Mouse (Mus musculus): ENCODE data around the gene Commd7. TPM values are rescaled to one million over a fixed set of nuclear protein-coding genes. Genes with fewer than 3 reads are reported as not detected.
"Not testable (repeated sequence)": the region's sequence is repeated elsewhere in the genome, so short reads cannot be mapped to it uniquely, and the experiment has no call there.

The Commd7 gene
- polyA plus RNA-seq (2014; fragmentation: Nextera tagmentation; extraction: Ambion mirVana) = 61.5 and 66.5 TPM in 2 replicates

DNA sequence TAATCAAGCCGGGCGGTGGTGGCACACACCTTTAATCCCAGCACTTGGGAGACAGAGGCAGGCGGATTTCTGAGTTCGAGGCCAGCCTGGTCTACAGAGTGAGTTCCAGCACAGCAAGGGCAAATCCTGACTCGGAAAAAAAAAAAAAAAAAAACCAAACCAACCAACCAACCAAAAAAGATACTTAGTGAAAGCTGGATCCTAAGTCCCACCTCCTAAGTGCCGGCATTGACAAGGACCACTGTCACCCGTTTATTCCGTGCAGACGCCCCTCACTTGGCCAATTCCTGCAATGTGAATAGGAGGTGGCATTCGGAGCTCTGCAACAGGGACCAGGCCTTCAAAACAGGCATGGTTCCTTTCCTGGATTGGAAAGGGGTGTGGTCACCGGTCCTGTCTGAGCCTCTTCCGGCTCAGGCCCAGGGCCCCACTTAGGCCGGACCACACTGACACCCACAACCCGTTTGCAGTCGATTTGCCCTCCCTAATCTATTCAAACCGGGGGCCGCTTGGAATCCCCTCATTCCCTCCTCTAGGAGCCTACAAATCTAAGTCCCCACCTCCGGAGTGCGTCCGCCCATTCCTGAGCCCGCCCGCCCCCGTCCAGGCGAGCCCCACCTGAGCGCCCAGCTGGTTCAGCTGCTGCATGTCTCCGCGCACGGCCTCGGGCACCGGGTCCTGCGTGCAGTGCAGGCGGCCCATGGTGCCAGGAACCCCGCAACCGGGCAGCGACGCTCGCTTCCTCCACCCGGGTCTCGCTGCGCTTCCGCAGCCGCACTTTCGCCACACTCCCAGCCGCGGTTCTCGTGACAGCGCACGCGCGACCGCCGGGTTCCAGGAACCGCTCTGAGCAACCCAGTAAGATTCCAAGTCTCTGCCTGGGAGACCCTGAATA is at the start of gene Commd7:
Gene Commd7 (minus strand): TSS at position 806 of the 895 bp plus-strand sequence.
- ATAC-seq (ENCODE audit: low read depth) (peak; percentile 94), DNase-seq (ENCODE audit: low spot score) (peak; percentile 84)
- WGBS = 6% methylated on average over 27 of the region's 53 CpGs
- Histone ChIP-seq H3K4me1 (ENCODE audit: control insufficient read depth, insufficient read depth, low read length) (peaks cover 6% of the 10 kb centered on the region; the same call in 1 of the 2 replicates), H3K27me3 (replicated peaks; ENCODE audit: control insufficient read depth, insufficient read depth, low read length) (no peaks in the 10 kb centered on the region), H3K9ac (ENCODE audit: low read depth, low read length) (peak within 1 kb of the TSS; percentile 83), H3K4me2 (ENCODE audit: low read depth, low read length) (peak within 1 kb of the TSS; percentile 77), H3K4me3 (ENCODE audit: low read depth, low read length) (peak within 1 kb of the TSS; percentile 67), H3K27ac (replicated peaks; ENCODE audit: low read depth, low read length) (peak within 1 kb of the TSS; percentile 85), H3K36me3 (ENCODE audit: control insufficient read depth, insufficient read depth, low read length) (peaks cover 16% of the 10 kb centered on the region), H3K9me3 (ENCODE audit: control insufficient read depth, low read length) (no peaks in the 10 kb centered on the region)

DNA sequence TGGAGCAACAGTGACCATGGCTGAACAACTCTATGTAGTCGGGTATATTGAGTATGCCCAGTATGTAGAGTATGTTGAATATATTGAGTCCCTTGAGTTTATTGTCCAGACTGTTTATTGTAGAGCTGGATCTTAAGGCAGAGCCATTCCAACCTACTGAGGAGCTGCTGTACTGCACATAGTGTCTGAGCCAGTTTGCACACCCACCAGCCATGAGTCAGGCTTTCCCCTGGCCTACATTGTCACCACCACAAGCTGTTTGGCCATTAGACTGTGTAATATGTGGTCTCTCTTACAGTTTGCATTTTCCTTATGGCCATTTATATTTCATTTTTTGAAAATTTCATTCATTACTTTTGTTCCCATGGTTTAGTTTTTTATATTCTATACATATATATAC is 47.4 kb upstream of the Commd7 start:
- peaks cover 11% of the 10 kb centered on the region for H3K36me3 ChIP-seq (ENCODE audit: control insufficient read depth, insufficient read depth, low read length)
- ATAC-seq (ENCODE audit: low read depth) (no peak), DNase-seq (ENCODE audit: low spot score) (no peak)
- WGBS = 91% methylated on average over 1 of the region's 1 CpGs
- H3K4me3 ChIP-seq (ENCODE audit: low read depth, low read length) = no peak overlapping the region
- H3K4me2 ChIP-seq (ENCODE audit: low read depth, low read length) = no peak overlapping the region
- H3K27me3 ChIP-seq (replicated peaks; ENCODE audit: control insufficient read depth, insufficient read depth, low read length) = no peaks in the 10 kb centered on the region
- no peak overlapping the region for H3K27ac ChIP-seq (replicated peaks; ENCODE audit: low read depth, low read length)
- no peak overlapping the region for H3K9ac ChIP-seq (ENCODE audit: low read depth, low read length)
- no peaks in the 10 kb centered on the region for H3K9me3 ChIP-seq (ENCODE audit: control insufficient read depth, low read length)
- H3K4me1 ChIP-seq (ENCODE audit: control insufficient read depth, insufficient read depth, low read length) = no peaks in the 10 kb centered on the region

DNA sequence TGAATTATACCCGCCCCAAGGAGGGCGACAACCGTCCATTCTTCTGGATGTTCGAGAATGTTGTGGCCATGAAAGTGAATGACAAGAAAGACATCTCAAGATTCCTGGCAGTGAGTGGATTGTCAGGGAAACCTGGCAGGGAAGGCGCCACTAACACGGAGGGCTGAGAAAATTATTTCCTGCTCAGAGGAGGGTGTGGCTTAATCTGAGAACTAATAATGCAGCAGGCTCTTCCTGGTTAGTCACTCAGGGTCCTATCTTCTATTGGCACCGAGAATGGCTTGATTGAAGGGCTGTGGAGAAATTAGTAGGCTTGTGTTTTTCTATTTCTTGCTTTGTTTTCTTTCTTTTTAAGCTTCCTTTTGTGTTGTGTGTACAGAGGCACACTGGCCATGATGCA is 45.0 kb upstream of the Commd7 start:
- Histone ChIP-seq H3K4me1 (ENCODE audit: control insufficient read depth, insufficient read depth, low read length) (no peaks in the 10 kb centered on the region), H3K27ac (replicated peaks; ENCODE audit: low read depth, low read length) (no peak overlapping the region), H3K4me3 (ENCODE audit: low read depth, low read length) (no peak overlapping the region), H3K27me3 (replicated peaks; ENCODE audit: control insufficient read depth, insufficient read depth, low read length) (no peaks in the 10 kb centered on the region), H3K4me2 (ENCODE audit: low read depth, low read length) (no peak overlapping the region), H3K9ac (ENCODE audit: low read depth, low read length) (no peak overlapping the region), H3K36me3 (ENCODE audit: control insufficient read depth, insufficient read depth, low read length) (peaks cover 10% of the 10 kb centered on the region), H3K9me3 (ENCODE audit: control insufficient read depth, low read length) (no peaks in the 10 kb centered on the region)
- WGBS = 86% methylated on average over 7 of the region's 7 CpGs
- ATAC-seq (ENCODE audit: low read depth) (no peak), DNase-seq (ENCODE audit: low spot score) (no peak)

DNA sequence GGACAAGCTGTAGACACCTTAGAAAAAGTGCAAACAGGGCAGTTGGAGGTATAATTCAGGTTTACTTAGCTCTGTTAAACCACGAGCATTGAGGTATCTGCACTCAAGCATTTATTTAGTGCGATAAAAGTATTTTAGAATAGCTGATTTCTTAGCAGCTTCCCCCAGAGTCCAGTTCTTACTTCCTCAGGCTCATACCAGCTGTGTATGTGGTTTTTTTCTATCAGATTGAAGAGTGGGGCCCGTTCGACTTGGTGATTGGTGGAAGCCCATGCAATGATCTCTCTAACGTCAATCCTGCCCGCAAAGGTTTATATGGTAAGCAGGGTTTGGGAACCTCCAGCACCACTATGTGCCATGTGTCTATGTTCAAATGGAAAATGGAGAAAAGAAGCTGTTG is 44.4 kb upstream of the Commd7 start:
- Histone ChIP-seq H3K36me3 (ENCODE audit: control insufficient read depth, insufficient read depth, low read length) (peaks cover 8% of the 10 kb centered on the region), H3K9me3 (ENCODE audit: control insufficient read depth, low read length) (no peaks in the 10 kb centered on the region), H3K27ac (replicated peaks; ENCODE audit: low read depth, low read length) (no peak overlapping the region), H3K4me2 (ENCODE audit: low read depth, low read length) (no peak overlapping the region), H3K27me3 (replicated peaks; ENCODE audit: control insufficient read depth, insufficient read depth, low read length) (no peaks in the 10 kb centered on the region), H3K4me1 (ENCODE audit: control insufficient read depth, insufficient read depth, low read length) (no peaks in the 10 kb centered on the region), H3K4me3 (ENCODE audit: low read depth, low read length) (no peak overlapping the region), H3K9ac (ENCODE audit: low read depth, low read length) (no peak overlapping the region)
- no peak for DNase-seq (ENCODE audit: low spot score)
- WGBS = 92% methylated on average over 6 of the region's 6 CpGs
- ATAC-seq (ENCODE audit: low read depth) = no peak

DNA sequence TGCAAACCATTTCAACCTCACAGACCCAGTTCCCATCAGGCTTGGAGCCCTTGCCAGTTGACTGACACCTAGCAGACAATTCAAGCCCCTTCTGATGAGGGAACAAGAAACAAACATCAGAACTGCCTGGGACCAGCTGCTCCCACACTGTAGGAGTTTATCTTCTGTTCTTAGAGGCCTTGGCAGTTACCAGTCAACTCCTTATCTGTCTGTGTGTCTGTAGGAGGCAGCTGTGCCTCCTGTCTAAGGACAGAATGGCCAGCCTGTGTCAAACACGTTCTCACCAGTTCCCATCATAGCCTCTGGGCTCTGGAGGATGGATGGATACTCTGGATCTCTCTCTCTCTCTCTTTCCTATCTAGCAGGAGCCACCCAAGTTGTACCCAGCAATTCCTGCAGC is 42.8 kb upstream of the Commd7 start:
- H3K27me3 ChIP-seq (replicated peaks; ENCODE audit: control insufficient read depth, insufficient read depth, low read length); H3K27ac ChIP-seq (replicated peaks; ENCODE audit: low read depth, low read length); H3K36me3 ChIP-seq (ENCODE audit: control insufficient read depth, insufficient read depth, low read length); H3K4me1 ChIP-seq (ENCODE audit: control insufficient read depth, insufficient read depth, low read length); H3K9ac ChIP-seq (ENCODE audit: low read depth, low read length); ATAC-seq (ENCODE audit: low read depth); H3K4me2 ChIP-seq (ENCODE audit: low read depth, low read length); H3K9me3 ChIP-seq (ENCODE audit: control insufficient read depth, low read length); DNase-seq (ENCODE audit: low spot score); H3K4me3 ChIP-seq (ENCODE audit: low read depth, low read length): not testable (repeated sequence)
- 62% methylated on average over 1 of the region's 1 CpGs for WGBS

DNA sequence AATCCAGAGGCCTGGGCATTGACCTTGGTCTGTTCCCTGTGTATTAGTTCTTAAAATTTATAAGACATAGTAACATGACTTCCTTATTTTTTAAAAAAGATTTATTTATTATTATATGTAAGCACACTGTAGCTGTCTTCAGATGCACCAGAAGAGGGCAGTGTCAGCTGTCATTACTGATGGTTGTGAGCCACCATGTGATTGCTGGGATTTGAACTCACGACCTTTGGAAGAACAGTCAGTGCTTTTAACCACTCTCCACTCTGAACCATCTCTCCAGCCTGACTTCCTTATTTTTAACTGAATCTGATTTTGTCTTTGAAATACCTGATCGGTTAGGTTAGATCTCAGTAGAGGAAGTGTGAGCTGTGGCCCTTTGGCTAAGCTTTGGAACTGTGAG is 40.0 kb upstream of the Commd7 start:
- H3K4me2 ChIP-seq (ENCODE audit: low read depth, low read length) = no peak overlapping the region
- no peak for DNase-seq (ENCODE audit: low spot score)
- peaks cover 3% of the 10 kb centered on the region; the same call in 1 of the 2 replicates for H3K36me3 ChIP-seq (ENCODE audit: control insufficient read depth, insufficient read depth, low read length)
- no peak overlapping the region for H3K4me3 ChIP-seq (ENCODE audit: low read depth, low read length)
- 86% methylated on average over 2 of the region's 2 CpGs for WGBS
- no peak overlapping the region for H3K9ac ChIP-seq (ENCODE audit: low read depth, low read length)
- H3K4me1 ChIP-seq (ENCODE audit: control insufficient read depth, insufficient read depth, low read length) = no peaks in the 10 kb centered on the region
- ATAC-seq (ENCODE audit: low read depth) = no peak
- H3K9me3 ChIP-seq (ENCODE audit: control insufficient read depth, low read length) = no peaks in the 10 kb centered on the region
- H3K27me3 ChIP-seq (replicated peaks; ENCODE audit: control insufficient read depth, insufficient read depth, low read length) = no peaks in the 10 kb centered on the region
- no peak overlapping the region for H3K27ac ChIP-seq (replicated peaks; ENCODE audit: low read depth, low read length)

DNA sequence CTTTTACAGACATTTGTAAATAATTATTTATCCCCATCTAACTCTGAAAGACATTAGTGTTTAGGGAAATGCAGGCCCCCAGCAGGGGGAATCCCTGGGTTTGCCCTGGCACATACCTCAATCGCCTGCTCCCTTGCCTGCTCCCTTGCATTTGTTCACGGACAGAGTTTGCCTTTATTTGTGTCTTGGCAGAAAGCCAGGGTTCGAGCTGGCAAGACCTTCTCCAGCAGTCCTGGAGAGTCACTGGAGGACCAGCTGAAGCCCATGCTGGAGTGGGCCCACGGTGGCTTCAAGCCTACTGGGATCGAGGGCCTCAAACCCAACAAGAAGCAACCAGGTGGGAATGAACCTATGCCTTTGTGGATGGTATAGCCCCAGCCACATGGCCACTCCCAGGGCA is 37.5 kb upstream of the Commd7 start:
- Histone ChIP-seq H3K4me1 (ENCODE audit: control insufficient read depth, insufficient read depth, low read length) (no peaks in the 10 kb centered on the region), H3K36me3 (ENCODE audit: control insufficient read depth, insufficient read depth, low read length) (no peaks in the 10 kb centered on the region), H3K4me3 (ENCODE audit: low read depth, low read length) (no peak overlapping the region), H3K27ac (replicated peaks; ENCODE audit: low read depth, low read length) (no peak overlapping the region), H3K27me3 (replicated peaks; ENCODE audit: control insufficient read depth, insufficient read depth, low read length) (no peaks in the 10 kb centered on the region), H3K4me2 (ENCODE audit: low read depth, low read length) (no peak overlapping the region), H3K9ac (ENCODE audit: low read depth, low read length) (no peak overlapping the region), H3K9me3 (ENCODE audit: control insufficient read depth, low read length) (no peaks in the 10 kb centered on the region)
- no peak for ATAC-seq (ENCODE audit: low read depth)
- DNase-seq (ENCODE audit: low spot score) = peak; percentile 22
- WGBS = 63% methylated on average over 5 of the region's 5 CpGs

DNA sequence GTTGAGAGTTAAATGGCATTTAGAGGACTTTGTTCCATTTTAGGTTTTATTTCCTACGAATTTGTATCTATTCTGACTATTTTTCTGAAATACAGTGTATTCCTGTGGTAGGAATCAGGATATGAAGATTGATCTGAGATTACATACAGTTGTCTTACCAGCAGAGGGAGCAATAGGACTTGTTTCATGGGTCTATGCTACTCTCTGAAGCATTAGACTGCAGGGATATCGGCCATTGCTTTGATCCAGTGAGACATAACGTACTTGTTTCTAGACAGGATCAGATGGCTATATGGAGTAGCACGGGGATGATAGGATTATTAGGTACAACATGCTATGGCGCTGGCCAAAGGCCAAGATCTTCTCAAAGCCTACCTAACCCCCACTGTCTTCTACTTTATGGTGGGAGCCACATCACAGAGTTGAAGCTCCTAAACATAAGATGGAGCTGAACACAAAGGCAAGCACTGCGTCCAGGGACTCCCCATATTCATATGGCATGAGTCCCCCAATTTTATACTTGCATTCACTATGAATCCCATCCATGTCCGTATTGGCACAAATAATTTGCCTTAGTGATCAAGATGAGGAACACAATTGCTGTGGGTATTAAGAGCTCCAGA is 36.3 kb upstream of the Commd7 start:
- Histone ChIP-seq H3K9ac (ENCODE audit: low read depth, low read length) (no peak overlapping the region), H3K27me3 (replicated peaks; ENCODE audit: control insufficient read depth, insufficient read depth, low read length) (no peaks in the 10 kb centered on the region), H3K4me1 (ENCODE audit: control insufficient read depth, insufficient read depth, low read length) (no peaks in the 10 kb centered on the region), H3K36me3 (ENCODE audit: control insufficient read depth, insufficient read depth, low read length) (no peaks in the 10 kb centered on the region), H3K27ac (replicated peaks; ENCODE audit: low read depth, low read length) (no peak overlapping the region), H3K9me3 (ENCODE audit: control insufficient read depth, low read length) (no peaks in the 10 kb centered on the region), H3K4me3 (ENCODE audit: low read depth, low read length) (no peak overlapping the region), H3K4me2 (ENCODE audit: low read depth, low read length) (no peak overlapping the region)
- WGBS = 67% methylated on average over 7 of the region's 7 CpGs
- DNase-seq (ENCODE audit: low spot score) = peak; percentile 86
- peak; percentile 65 for ATAC-seq (ENCODE audit: low read depth)
